Mouse (Mus musculus): ENCODE results near the gene Plk3.

Plk3 gene

GRCm38 (mm10) chr4:117120445-117121414 is 13.0 kb downstream of the Plk3 start:
- in situ Hi-C loops (cut with MboI, MseI): no loop called here

GRCm38 (mm10) chr4:117120052-117120444 is 13.7 kb downstream of the Plk3 start:
- in situ Hi-C loops (cut with MboI, MseI): no loop called here

- in situ Hi-C loops (cut with MboI, MseI): no loop called here
Observed at GRCm38 (mm10) chr4:117119636-117120035, 14.1 kb downstream of the Plk3 start.

- in situ Hi-C loops (cut with MboI, MseI): no loop called here
Observed at GRCm38 (mm10) chr4:117117931-117118330, 15.8 kb downstream of the Plk3 start.

GRCm38 (mm10) chr4:117115592-117115991 is 18.2 kb downstream of the Plk3 start:
- in situ Hi-C loops (cut with MboI, MseI): no loop called here

GRCm38 (mm10) chr4:117113237-117113636 is 20.5 kb downstream of the Plk3 start:
- in situ Hi-C loops (cut with MboI, MseI): no loop called here

GRCm38 (mm10) chr4:117110985-117111384 is 22.8 kb downstream of the Plk3 start:
- in situ Hi-C loops (cut with MboI, MseI): no loop called here

- in situ Hi-C loops (cut with MboI, MseI): no loop called here
Observed at GRCm38 (mm10) chr4:117110249-117110648, 23.5 kb downstream of the Plk3 start.

- in situ Hi-C loops (cut with MboI, MseI): no loop called here
Observed at GRCm38 (mm10) chr4:117109330-117109729, 24.4 kb downstream of the Plk3 start.

GRCm38 (mm10) chr4:117108524-117108849 is 25.3 kb downstream of the Plk3 start:
- in situ Hi-C loops (cut with MboI, MseI): no loop called here

GRCm38 (mm10) chr4:117107813-117108523 is 25.8 kb downstream of the Plk3 start:
- in situ Hi-C loops (cut with MboI, MseI): no loop called here

- in situ Hi-C loops (cut with MboI, MseI): no loop called here
Observed at GRCm38 (mm10) chr4:117105127-117105526, 28.6 kb downstream of the Plk3 start.

- in situ Hi-C loops (cut with MboI, MseI): no loop called here
Observed at GRCm38 (mm10) chr4:117104672-117105071, 29.1 kb downstream of the Plk3 start.

- in situ Hi-C loops (cut with MboI, MseI): no loop called here
Observed at GRCm38 (mm10) chr4:117101218-117101617, 32.5 kb downstream of the Plk3 start.

GRCm38 (mm10) chr4:117100036-117100435 is 33.7 kb downstream of the Plk3 start:
- in situ Hi-C loops (cut with MboI, MseI): no loop called here

- in situ Hi-C loops (cut with MboI, MseI): no loop called here
Observed at GRCm38 (mm10) chr4:117098764-117099036, 35.1 kb downstream of the Plk3 start.

- in situ Hi-C loops (cut with MboI, MseI): no loop called here
Observed at GRCm38 (mm10) chr4:117097969-117098763, 35.6 kb downstream of the Plk3 start.

- in situ Hi-C loops (cut with MboI, MseI): no loop called here
Observed at GRCm38 (mm10) chr4:117096666-117097065, 37.1 kb downstream of the Plk3 start.

GRCm38 (mm10) chr4:117095551-117096452 is 38.0 kb downstream of the Plk3 start, which contains the start of gene Ptch2:
TSS of gene Ptch2 (plus strand) at chr4:117096075.
- in situ Hi-C loops (cut with MboI, MseI): no loop called here

- in situ Hi-C loops (cut with MboI, MseI): no loop called here
Observed at GRCm38 (mm10) chr4:117094626-117095361, 39.0 kb downstream of the Plk3 start.
